Mouse (Mus musculus) CD4-positive, CD25-positive, alpha-beta regulatory T cell, adult 4 months (primary cell): Measurements from ENCODE around the gene Pprc1. TPM values are rescaled to one million over a fixed set of nuclear protein-coding genes. Genes with fewer than 3 reads are reported as not detected.

ENCODE experiments used
- ATAC-seq: one replicate; pipeline ENCODE4 v1.8.0; 2017
- polyA plus RNA-seq, 2 experiments: library from polyadenylated mRNA; unstranded; fragments of 100-300 nt; shearing (Covaris generic); gene quantifications; one replicate each; pipeline ENCODE4 v1.2.1; 2017

Pprc1 gene
- polyA plus RNA-seq: 10 to 100 TPM; 20.3 to 20.4 TPM

DNA sequence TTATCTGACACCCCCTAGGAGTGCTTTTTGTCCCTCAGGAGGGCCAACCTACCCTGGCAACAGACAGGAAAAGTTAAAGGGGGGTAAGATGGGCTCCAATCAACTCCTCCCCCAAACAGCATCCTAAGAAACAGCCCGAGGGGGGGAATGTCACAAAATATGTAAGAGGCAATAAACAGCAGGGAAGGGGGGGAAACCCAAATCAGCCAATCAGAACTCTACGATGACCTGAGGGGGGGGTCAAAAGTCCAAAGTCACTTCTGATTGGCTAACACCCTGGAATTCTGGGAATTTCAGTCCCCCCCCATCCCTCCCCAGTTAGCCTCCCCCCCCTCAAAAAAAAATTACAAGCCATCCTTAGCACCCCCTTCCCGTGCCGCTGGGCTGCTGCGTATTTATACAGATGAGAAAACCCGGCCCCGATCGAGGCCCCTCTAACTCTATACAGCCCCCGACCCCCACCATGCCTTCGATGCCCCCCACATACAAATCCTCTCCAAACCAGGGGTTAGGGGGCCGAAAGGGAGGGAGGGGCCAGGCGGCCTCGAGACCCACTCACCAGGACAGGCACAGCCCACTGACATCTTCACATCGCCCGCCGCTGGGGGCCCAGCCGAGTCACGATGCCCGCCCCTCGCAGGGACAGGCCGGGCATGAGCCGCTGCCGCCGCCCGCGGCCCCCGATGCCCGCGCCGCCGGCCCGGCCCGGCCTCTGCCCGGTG, at the start of gene Pprc1:
Gene Pprc1, plus strand, starts transcription at position 616 of the 722 bp plus-strand sequence.
- ATAC-seq: no peak

DNA sequence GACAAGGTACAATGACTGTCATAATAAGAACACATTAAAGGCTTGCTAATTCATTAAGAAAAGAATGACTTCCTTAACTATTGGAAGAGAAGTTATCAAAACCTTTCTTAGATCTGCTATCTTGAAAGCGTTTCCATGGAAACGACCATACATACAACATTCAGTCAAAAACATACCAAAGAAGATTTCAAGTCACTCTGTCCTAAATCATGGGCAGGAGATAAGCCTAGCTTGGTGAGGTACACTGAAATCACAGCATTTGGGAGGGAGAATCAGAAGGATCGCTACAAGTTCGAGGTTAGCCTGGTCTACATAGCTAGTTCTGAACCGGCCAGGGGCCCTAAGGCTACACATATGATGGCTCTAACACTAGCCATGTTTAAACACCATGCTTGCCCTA, 47.3 kb upstream of the Pprc1 start:
- no peak for ATAC-seq

DNA sequence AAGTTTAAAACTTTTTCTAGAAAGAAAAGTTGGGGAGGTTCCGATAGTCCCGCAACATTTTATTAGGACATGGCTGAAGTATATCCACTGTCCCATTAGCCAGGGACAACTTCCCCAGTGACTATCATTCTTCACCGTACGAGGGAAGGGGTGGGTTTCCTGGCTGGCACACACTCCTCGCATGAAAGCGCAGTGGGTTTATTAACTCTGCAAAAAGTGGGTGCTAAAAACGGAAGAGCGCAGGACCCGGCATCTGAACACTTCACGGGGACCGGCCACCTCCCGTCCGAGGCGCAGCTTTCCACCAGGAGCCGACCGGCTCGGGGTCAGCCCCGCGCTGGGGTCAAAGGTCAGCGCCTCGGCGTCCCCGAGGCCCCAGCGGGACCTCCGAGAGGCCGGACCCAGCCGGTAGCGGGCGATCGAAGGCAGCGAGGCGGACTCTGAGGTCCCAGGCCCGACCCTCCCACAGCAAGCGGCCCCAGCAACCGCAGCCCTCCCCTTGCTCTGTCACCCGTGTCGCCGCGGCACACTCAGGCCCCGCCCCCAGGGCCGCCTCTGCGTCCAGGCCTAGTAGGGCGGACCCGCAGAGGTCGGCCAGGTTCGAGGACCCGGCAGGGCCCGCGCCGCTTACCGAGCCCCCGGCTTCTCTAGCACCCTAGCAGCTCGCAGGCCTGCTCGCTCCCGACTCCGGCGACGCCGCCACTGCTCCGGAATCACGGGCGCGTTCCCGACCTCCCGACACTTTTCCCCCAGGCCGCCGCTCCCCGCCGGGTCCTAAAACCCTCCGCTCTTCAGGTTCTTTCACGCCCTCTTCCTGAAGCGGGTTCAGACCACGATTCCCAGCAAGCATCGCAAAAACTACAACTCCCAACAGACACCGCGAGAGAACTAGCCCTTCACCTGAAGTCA, 46.6 kb upstream of the Pprc1 start, which contains the start of gene Armh3:
Gene Armh3, minus strand, starts transcription at position 704 of the 909 bp plus-strand sequence.
- ATAC-seq: peak; percentile 85

DNA sequence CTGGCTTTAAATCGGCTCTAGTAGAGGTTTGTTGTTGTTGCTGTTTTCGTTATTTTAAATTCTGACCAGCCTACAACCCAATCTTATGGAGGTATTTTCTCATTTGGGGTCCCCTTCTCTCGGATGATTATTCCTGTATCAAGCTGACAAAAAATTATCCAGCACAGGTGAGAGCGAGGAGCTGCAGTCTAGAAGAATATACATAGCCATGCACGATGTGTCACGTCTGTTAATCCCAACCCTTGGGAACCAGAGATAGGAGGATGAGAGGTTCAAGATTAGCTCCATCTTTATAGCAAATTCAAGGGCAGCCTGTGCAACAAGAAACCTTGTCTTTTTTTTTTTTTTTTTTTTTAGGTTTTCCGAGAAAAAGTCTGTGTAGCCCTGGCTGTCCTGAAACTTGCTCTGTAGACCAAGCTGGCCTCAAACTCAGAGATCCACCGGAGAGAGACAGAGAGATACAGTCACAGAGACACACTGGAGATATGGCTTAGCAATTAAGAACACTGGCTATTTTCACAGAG, 45.9 kb upstream of the Pprc1 start:
- ATAC-seq: peak; percentile 13

DNA sequence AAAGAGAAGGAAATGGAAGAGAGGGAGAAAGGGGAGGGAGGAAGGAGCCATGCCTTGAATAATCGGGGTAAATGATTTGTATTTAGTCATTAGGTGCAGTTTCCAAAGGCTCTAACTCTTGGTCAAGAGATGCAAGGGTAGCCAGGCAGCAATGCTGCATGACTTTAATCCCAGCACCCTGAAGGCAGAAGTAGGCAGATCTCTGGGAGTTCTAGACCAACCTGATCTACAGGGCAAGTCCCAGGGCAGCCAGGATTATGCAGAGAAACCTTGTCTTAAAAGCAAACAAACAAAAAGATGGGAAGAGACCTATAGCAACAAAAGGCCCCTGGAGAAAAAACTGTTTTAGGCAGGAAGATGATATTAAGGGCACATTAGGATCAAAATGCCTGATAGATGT, 45.3 kb upstream of the Pprc1 start:
- no peak for ATAC-seq

DNA sequence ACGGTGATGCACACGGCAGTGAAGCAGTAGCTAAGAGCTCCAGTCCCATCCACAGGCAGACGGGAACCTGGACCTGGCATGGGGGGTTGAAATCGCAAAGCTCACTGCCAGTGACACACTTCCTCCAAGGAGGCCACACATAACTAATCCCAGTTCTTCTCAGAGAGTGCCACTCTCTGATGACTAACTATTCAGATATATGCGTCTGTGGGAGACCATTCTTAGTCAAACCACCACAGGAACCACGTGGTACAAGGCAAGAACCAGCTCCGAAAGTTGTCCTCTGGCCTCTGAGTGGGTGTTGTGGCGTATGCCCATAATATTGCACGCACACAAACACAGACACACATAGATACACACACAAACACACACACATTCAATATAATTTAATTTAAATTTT, 42.4 kb upstream of the Pprc1 start:
- ATAC-seq: peak; percentile 13

DNA sequence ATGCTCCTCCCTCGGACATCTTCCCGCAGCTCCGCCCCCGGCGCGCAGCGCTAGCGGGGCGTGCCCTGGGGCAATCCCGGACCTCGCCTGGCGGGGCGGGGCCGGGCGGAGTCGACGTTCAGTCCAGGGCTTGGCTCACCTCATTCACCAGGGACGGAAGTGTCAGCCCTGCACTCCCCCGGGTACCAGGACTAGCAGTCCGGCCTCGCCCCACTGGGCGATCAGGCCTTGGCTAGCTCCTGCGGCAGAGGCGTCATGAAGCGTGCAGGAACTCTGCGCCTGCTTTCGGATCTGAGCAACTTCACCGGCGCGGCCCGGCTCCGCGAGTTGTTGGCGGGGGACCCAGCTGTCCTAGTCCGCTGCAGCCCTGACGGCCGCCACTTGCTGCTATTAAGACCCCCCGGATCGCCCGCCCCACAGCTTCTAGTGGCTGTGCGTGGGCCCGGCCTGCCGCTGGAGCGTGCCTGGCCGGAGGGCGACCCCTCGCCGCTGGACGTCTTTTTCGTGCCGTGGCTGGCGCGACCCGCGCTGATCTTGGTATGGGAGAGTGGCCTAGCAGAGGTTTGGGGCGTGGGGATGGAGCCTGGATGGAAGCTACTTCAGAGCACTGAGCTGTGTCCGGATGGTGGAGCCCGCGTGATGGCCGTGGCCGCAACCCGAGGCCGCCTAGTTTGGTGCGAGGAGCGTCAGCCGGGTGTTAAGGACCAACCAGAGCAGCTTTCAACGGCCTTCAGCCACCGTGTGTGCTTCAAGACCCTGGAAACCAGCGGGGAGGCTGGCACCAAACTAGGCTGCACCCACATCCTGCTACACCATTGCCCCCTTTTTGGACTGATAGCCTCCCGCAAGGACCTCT, 41.1 kb upstream of the Pprc1 start, which contains the start of gene Hps6:
Gene Hps6, plus strand, starts transcription at position 138 of the 856 bp plus-strand sequence.
- peak; percentile 73 for ATAC-seq

DNA sequence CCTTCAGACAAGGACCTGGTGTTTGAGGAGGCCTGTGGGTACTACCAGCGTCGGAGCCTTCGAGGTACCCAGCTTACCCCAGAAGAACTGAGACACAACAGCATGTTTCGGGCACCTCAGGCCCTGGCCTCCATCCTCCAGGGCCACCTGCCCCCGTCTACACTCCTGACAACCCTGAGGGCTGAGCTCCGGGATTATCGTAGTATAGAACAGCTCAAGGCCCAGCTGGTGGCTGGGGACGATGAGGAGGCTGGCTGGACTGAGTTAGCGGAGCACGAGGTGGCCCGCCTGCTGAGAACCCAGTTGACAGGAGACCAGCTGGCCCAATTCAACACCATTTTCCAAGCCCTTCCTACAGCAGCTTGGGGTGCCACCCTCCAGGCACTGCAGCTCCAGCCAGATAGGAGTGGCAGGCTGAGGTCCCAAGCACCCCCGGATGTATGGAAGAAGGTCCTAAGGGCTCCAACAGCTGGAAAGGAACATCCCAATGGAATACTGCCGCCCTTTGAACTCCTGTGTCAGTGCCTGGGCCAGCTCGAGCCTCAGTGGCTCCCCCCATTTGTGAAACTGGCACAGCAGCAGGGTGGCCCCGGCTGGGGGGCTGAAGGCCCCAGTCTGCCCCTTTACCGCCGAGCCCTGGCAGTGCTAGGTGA, 39.7 kb upstream of the Pprc1 start:
- ATAC-seq: no peak

DNA sequence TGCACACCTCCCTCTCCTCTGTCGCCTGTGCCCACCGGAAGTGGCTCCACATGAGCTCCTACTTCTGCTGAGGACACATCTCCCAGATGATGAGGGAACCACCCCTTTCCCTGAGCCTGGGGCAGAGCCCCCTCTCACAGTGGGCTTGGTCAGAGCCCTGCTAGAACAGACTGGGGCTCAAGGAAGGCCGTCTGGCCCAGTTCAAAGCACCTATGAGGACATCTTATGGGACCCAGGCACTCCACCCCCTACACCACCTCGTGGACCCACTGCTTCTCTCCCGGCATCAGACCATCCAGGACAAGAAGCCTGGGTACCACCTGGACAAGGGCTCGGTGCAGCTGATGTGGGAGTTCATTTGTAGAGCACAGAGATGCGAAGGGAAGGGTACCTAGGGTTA, 39.0 kb upstream of the Pprc1 start:
- ATAC-seq: no peak

DNA sequence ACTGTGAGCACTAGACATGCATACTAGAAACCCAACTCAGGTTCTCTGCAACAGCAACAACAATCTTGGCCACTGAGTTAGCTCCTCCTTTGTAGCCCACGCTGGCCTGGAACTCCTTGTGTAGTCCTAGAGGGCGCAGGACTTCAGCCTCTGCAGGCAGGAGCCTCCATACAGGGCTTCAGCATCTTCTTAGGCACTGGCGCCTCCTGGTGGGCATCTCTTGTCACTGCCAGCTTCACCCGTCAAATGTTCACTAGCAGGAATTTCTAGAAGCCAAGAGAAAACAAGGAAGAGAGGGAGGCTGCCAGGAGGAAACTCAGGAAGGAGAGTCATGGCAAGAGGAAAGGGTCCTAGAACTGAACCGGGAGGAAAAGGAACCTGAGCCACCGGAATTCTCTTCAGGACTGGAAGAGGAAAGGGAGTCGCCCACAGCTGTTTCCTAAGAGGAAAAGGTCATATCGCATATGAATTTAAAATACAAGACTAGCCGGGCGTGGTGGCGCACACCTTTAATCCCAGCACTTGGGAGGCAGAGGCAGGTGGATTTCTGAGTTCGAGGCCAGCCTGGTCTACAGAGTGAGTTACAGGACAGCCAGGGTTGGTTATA, 30.0 kb upstream of the Pprc1 start:
- ATAC-seq: peak; percentile 85

DNA sequence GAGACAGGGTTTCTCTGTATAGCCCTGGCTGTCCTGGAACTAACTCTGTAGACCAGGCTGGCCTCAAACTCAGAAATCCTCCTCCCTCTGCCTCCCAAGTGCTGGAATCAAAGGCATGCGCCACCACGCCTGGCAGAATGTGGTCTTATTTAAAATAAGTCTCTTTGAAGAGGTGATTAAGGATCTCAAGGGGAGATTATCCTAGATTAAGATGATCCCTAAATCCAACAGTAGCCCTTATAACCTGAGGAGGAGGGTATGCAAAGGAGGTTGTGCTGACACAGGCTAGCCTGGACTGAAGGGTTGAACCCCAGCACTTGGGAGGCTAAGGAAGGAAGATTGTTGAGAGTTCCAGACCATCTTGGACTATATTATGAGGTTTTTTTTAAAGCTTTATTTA, 28.7 kb upstream of the Pprc1 start:
- ATAC-seq: no peak

DNA sequence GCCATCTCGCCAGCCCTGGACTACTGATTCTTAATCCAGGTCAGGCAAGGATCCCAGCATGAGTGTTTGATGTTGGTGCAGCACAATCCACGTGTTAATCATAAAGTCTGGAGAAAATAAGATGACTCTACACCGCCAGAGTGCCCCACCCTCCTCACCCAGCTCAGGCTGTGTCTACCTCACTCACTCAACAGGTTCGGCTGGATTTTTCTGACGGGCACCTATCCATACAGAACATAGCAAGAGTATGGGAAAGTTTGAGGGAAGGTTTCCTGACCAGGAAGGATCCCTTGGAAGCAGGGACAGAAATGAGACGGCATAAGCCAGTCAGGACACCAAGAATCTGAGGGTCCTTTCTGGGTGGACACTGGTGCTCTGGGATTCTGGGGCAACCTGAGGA, 19.7 kb upstream of the Pprc1 start:
- ATAC-seq: no peak

DNA sequence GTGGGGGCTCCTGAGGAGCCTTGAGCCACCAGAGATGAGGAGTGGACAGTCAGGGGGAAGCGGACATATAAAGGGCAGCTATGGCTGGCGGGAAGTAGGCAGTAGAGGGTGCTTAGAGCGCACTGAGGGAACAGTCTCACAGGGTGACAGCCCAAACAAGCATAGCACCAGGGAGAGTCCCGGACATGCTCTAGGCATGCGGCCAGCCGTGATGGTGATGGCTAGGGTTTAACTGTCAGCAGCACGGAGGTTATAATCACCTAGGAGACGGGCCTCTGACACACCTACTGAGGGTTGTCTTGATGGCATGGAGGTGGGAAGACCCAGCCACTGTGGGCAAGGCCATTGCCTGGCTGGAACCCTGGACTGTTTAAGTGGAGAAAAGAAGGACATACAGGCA, 18.1 kb upstream of the Pprc1 start:
- no peak for ATAC-seq

DNA sequence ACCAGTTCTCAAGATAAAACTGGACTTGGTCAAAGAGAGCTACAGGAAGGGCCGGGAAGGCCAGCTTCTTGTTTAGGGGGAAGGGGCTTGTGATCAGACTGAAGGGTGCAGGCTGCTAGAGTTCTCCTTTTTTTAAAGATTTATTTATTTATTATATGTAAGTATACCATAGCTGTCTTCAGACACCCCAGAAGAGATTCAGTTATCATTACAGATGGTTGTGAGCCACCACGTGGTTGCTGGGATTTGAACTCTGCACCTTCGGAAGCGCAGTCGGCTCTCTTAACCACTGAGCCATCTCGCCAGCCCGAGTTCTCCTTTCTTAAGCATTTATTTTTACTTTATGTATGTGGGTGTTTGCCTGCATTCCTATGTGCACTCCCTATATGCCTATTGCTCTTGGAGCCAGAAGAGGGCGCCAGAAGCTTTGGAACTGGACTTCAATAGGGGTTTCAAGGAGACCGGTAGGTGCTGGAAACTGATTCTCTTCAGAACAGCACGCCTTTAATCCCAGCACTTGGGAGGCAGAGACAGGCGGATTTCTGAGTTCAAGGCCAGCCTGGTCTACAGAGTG, 15.9 kb upstream of the Pprc1 start:
- ATAC-seq: no peak

DNA sequence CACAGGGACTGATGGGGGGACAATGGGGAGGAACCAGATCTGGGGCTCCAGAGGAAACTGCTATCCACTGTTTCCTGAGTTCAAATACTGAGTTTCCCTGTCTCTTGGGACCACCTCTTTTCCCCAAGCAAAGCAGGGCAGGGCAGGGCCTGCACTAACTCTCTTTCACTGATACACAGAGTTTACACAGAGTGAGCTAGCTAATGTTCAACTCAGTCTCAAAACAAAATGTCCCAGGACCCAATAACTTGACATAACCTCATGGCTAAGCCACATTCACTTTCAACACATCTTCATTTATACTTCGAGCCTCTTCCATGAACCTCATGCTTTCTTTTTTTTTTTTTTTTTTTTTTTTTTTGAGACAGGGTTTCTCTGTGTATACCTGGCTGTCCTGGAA, 15.0 kb upstream of the Pprc1 start:
- ATAC-seq: no peak

DNA sequence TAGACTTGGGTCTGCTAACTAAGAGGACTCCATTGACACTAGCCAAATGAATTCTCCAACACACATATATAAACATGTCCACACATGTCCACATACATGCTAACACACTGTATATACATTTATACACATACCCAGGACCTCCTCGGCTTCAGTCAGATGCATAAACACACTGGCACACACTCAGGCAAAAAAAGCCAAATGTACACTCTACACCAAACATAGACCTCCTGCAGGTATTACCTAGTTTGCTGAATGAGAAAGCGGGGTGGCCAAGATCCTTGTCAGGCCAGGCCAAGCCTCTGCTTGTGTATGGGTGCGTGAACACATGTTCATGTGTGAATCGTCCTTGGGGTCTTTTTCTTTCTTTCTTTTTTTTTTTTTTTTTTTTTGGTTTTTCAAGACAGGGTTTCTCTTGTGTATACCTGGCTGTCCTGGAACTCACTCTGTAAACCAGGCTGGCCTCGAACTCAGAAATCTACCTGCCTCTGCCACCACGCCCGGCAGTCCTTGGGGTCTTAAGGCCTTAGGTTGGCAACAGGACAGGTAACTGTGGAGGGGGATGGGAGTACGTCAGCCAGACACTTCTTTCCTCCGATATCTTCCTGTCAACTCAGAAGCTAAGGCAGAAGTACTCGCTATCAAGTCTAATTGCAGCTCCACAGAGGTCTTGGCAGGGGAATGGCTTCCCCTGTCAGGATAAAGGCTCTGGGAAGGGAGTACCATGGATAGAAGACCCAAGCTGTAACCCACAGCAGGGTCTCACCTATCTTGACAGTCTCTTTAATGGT, 14.3 kb upstream of the Pprc1 start:
- no peak for ATAC-seq

DNA sequence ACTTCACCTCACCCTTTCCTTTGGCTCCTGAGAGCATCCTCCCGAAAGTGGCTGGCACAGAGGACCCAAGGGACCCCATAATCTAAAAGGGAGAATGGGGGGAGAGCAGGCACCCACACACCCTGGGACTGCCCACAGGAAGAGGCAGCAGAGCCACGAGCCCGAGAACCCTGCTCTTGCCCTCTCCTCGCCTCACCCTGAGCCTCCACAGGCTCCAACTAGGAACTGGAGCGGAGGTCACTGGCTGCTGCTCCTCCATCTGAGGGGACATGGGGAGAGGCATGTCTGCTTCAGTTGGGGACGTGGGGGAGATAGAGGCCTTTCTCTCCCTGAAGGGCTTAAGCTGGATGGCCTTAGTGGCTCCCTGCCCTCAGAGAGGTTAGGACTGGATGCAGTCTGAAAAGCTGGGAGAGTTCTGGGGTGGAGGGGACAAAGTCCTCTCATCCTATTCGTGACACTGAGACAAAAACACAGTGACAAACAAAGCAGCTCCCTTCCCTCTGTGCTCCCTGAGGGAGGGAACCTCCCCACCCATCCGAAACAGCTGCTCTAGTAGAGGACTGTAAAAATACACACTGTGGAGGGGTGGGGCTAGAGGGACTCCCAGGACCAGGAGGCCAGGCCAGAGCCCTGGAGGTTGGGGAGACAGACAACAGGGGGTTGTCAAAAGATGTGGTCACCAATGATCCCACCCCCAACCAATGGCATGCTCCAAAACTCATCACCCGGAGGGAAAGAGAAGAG, 12.8 kb upstream of the Pprc1 start:
- no peak for ATAC-seq

DNA sequence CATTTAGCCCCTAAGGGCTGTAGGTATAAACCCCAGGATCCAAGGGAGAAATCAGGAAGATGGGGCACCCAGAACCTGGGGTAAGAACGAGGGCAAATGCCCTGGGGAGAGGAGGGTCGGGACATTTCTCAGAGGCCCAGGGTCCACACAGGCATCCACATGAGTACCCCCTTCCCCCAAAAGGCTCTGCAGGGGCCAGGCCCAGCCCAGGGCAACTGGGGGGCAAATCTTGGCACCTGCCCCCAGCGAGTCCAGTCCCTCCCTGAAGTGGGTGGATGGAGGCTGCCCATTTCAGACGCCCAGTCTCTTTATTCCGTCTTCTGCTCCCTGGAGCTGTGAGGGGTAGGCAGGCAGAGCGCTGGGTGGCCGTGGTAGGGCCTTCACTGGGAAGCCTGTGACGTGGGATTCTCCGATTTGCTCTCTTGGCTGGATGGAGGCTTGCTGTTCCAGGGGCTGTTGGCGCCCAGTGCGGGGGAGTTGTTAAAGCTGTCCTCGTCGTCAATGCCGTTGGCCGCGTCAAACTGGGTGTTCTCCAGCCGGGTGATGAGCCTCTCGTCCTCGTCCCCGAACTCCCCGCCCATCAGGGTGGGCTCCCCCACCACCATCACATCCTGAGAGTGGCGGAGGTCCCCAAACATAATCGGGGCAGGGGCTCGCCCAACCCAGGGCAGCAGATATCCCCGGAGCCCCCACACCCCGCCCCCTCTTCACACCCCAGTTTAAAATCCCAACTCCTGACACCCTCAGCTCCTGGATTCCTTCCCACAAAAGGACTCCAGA, 11.8 kb upstream of the Pprc1 start:
- no peak for ATAC-seq

DNA sequence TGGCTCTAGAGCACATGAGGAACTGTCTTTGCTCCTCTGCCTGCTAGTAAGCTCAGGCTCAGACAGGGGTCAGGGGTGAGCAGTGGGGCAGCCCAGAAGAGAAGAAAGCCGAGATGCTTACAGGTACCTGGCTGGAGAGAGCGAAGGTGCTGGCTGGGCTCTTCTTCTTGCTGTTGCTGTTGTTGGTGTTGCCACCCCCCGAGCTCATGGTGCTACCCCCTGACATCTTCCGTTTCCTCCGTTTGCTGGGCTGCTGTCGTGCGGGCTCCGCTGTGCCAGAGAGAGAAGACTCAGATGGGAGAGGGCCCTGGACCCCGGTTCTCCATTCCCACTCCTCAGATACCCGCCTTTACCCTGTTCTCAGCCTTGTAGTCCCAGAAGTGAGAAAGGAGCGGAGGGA, 10.8 kb upstream of the Pprc1 start:
- ATAC-seq: no peak
